Mouse (Mus musculus): ENCODE results near the gene Zyg11a. TPM values are rescaled to one million over a fixed set of nuclear protein-coding genes. Genes with fewer than 3 reads are reported as not detected.
"Not testable (repeated sequence)": the region's sequence is repeated elsewhere in the genome, so short reads cannot be mapped to it uniquely, and the experiment has no call there.

Zyg11a gene
- polyA plus RNA-seq, 1 experiment from 2014 or later, result not detected

DNA sequence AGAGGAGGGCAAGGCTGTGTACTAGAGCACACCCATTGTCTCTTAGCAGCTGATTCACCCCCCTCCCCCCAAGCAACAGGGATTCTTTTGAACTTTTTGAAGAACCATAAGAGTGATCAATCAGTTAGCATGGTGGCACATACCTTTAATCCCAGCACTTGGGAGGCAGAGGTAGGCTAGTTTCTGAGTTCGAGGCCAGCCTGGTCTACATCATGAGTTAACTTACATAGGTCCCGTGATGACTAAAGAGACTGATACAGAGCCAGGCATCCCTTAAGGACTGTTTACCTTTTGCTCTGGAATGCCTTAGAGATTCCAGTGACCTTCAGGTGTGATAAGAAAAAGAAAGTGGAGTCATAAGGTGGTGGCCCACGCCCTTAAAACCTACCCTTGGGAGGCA is 54.6 kb downstream of the Zyg11a start:
- Histone ChIP-seq H3K27ac (ENCODE audit: low read depth, low read length) (no peak overlapping the region), H3K4me2 (ENCODE audit: low read depth, low read length) (no peak overlapping the region), H3K4me3 (ENCODE audit: low read depth, low read length) (no peak overlapping the region), H3K4me1 (ENCODE audit: control insufficient read depth, insufficient read depth, low read length) (no peaks in the 10 kb centered on the region), H3K27me3 (ENCODE audit: control insufficient read depth, insufficient read depth, low read length) (no peaks in the 10 kb centered on the region), H3K36me3 (ENCODE audit: control insufficient read depth, insufficient read depth, low read length) (no peaks in the 10 kb centered on the region), H3K9me3 (ENCODE audit: control insufficient read depth, low read length) (no peaks in the 10 kb centered on the region), H3K9ac (replicated peaks; ENCODE audit: low read depth, low read length) (no peak overlapping the region)
- WGBS, result 85% methylated on average over 3 of the region's 3 CpGs
- no peak for ATAC-seq (ENCODE audit: low read depth)

DNA sequence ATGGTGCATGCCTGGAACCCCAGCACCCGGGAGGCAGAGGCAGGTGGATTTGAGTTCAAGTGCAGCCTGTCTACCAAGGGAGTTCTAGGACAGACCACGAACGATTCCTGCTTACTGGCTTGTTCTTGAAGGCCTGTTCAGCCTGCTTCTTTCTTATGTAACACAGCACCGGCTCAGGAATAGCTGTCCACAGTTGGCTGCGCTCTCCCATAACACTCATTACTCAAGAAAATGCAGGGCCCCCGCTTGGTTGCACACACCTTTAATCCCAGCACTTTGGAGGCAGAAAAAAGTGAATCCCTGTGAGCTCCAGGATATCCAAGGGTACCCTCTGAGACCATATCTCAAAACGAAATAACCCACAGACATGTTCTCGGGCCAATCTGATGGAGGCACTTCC is 55.9 kb downstream of the Zyg11a start:
- ATAC-seq (ENCODE audit: low read depth), result no peak

GRCm38 (mm10) chr4:108155141-108155540 is 62.7 kb downstream of the Zyg11a start:
- not testable (repeated sequence) for H3K4me3 ChIP-seq (ENCODE audit: low read depth, low read length); ATAC-seq (ENCODE audit: low read depth); H3K9ac ChIP-seq (replicated peaks; ENCODE audit: low read depth, low read length); H3K36me3 ChIP-seq (ENCODE audit: control insufficient read depth, insufficient read depth, low read length); H3K27me3 ChIP-seq (ENCODE audit: control insufficient read depth, insufficient read depth, low read length); H3K4me2 ChIP-seq (ENCODE audit: low read depth, low read length); H3K9me3 ChIP-seq (ENCODE audit: control insufficient read depth, low read length); H3K27ac ChIP-seq (ENCODE audit: low read depth, low read length); H3K4me1 ChIP-seq (ENCODE audit: control insufficient read depth, insufficient read depth, low read length)
- WGBS, result 78% methylated on average over 1 of the region's 1 CpGs

More for the DNA sequence above, 55.9 kb downstream of the Zyg11a start:
- 95% methylated on average over 8 of the region's 8 CpGs for WGBS
- no peaks in the 10 kb centered on the region for H3K9me3 ChIP-seq (ENCODE audit: control insufficient read depth, low read length)
- H3K9ac ChIP-seq (replicated peaks; ENCODE audit: low read depth, low read length), result no peak overlapping the region
- H3K4me3 ChIP-seq (ENCODE audit: low read depth, low read length), result no peak overlapping the region
- no peaks in the 10 kb centered on the region for H3K4me1 ChIP-seq (ENCODE audit: control insufficient read depth, insufficient read depth, low read length)
- H3K27ac ChIP-seq (ENCODE audit: low read depth, low read length), result no peak overlapping the region
- no peaks in the 10 kb centered on the region for H3K36me3 ChIP-seq (ENCODE audit: control insufficient read depth, insufficient read depth, low read length)
- H3K27me3 ChIP-seq (ENCODE audit: control insufficient read depth, insufficient read depth, low read length), result no peaks in the 10 kb centered on the region
- H3K4me2 ChIP-seq (ENCODE audit: low read depth, low read length), result no peak overlapping the region

DNA sequence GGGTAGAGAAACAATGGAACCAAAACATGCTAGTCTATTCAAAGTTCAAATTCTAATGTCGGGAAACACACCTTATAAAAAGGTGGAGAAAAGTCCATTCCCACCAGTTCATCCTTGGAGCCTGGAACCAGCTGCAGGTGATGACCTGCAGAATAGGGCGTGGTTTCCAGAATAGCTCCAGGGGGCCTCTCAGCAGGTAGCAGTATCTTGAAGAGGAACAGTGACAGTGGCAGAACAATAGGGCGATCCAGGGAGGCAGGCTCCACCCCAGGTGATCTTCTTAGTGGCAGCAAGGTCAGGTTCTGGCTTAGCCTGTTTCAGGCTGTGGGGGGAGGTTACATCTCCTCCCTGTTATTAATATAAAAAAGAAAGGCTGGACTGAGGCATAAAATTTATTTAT is 72.3 kb downstream of the Zyg11a start:
- WGBS, result 45% methylated on average over 3 of the region's 3 CpGs
- not testable (repeated sequence) for H3K4me1 ChIP-seq (ENCODE audit: control insufficient read depth, insufficient read depth, low read length); H3K9ac ChIP-seq (replicated peaks; ENCODE audit: low read depth, low read length); ATAC-seq (ENCODE audit: low read depth); H3K4me2 ChIP-seq (ENCODE audit: low read depth, low read length); H3K27ac ChIP-seq (ENCODE audit: low read depth, low read length); H3K9me3 ChIP-seq (ENCODE audit: control insufficient read depth, low read length); H3K4me3 ChIP-seq (ENCODE audit: low read depth, low read length); H3K27me3 ChIP-seq (ENCODE audit: control insufficient read depth, insufficient read depth, low read length); H3K36me3 ChIP-seq (ENCODE audit: control insufficient read depth, insufficient read depth, low read length)

GRCm38 (mm10) chr4:108144880-108145279 is 73.0 kb downstream of the Zyg11a start, which contains the start of gene Scp2:
TSS of gene Scp2 (minus strand) at chr4:108144998.
- Histone ChIP-seq H3K27me3 (ENCODE audit: control insufficient read depth, insufficient read depth, low read length) (no peaks in the 10 kb centered on the region), H3K4me3 (ENCODE audit: low read depth, low read length) (no peak within 1 kb of the TSS), H3K4me2 (ENCODE audit: low read depth, low read length) (no peak within 1 kb of the TSS), H3K4me1 (ENCODE audit: control insufficient read depth, insufficient read depth, low read length) (no peaks in the 10 kb centered on the region), H3K9ac (replicated peaks; ENCODE audit: low read depth, low read length) (no peak within 1 kb of the TSS), H3K9me3 (ENCODE audit: control insufficient read depth, low read length) (no peaks in the 10 kb centered on the region), H3K36me3 (ENCODE audit: control insufficient read depth, insufficient read depth, low read length) (no peaks in the 10 kb centered on the region), H3K27ac (ENCODE audit: low read depth, low read length) (no peak within 1 kb of the TSS)
- 97% methylated on average over 1 of the region's 1 CpGs for WGBS
- no peak for ATAC-seq (ENCODE audit: low read depth)

DNA sequence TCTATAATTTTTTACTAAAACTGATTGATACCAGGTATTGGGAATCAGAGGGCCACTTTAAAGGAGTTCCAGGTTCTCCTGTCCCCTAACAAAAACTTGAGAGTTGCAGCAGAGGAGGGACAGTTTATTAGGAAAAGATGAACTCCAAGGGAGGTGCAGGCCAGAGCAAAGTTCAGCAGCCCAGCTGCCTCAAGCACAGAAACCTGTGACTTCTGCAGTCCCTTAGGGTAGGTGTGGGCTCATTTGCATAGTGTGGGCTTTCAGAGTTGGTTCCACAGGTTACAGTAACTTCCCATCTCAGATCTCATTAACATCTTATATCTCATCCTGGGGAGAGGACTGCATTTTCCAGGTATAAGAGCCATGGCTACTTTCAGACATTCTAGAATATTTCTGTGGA is 74.1 kb downstream of the Zyg11a start:
- H3K4me3 ChIP-seq (ENCODE audit: low read depth, low read length), result no peak overlapping the region
- H3K27me3 ChIP-seq (ENCODE audit: control insufficient read depth, insufficient read depth, low read length), result no peaks in the 10 kb centered on the region
- H3K9me3 ChIP-seq (ENCODE audit: control insufficient read depth, low read length), result no peaks in the 10 kb centered on the region
- no peak overlapping the region for H3K9ac ChIP-seq (replicated peaks; ENCODE audit: low read depth, low read length)
- H3K27ac ChIP-seq (ENCODE audit: low read depth, low read length), result no peak overlapping the region
- H3K4me1 ChIP-seq (ENCODE audit: control insufficient read depth, insufficient read depth, low read length), result no peaks in the 10 kb centered on the region
- H3K36me3 ChIP-seq (ENCODE audit: control insufficient read depth, insufficient read depth, low read length), result no peaks in the 10 kb centered on the region
- ATAC-seq (ENCODE audit: low read depth), result no peak
- H3K4me2 ChIP-seq (ENCODE audit: low read depth, low read length), result no peak overlapping the region

DNA sequence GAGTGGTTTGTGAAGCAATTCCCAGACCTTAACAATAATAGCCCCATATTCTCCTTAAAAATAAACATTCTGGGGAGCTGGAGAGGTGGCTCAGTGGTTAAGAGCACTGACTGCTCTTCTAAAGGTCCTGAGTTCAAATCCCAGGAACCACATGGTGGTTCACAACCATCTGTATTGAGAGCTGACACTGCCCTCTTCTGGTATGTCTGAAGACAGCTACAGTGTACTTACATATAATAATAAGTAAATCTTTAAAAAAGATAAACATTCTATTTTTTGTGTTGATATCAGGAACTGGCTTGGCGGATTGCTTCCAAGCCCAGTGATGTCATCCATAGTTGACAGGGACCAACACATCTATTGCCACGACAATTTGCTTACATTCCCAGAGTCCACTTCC is 74.7 kb downstream of the Zyg11a start:
- not testable (repeated sequence) for ATAC-seq (ENCODE audit: low read depth); H3K4me3 ChIP-seq (ENCODE audit: low read depth, low read length); H3K27me3 ChIP-seq (ENCODE audit: control insufficient read depth, insufficient read depth, low read length); H3K27ac ChIP-seq (ENCODE audit: low read depth, low read length); H3K36me3 ChIP-seq (ENCODE audit: control insufficient read depth, insufficient read depth, low read length); H3K9ac ChIP-seq (replicated peaks; ENCODE audit: low read depth, low read length); H3K4me2 ChIP-seq (ENCODE audit: low read depth, low read length); H3K9me3 ChIP-seq (ENCODE audit: control insufficient read depth, low read length); H3K4me1 ChIP-seq (ENCODE audit: control insufficient read depth, insufficient read depth, low read length)
- 88% methylated on average over 2 of the region's 2 CpGs for WGBS

DNA sequence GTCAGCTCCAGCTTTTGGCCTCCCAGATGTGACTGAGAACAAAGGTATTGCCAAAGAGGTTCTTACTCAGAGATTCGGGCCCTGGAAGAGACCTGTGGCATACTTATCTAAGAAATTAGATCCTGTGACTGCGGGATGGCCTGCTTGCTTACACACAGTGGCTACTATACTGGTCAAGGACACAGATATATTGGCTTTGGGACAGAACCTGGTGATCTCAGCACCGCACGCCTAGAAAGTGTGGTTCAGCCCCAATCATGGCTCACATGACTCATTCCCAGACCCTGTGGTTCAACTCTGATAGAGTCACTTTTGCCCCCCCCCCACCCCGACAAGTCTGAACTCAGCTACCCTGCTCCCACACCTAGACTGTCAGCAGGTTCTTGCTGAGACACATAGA is 80.9 kb downstream of the Zyg11a start:
- Histone ChIP-seq H3K27me3 (ENCODE audit: control insufficient read depth, insufficient read depth, low read length) (no peaks in the 10 kb centered on the region), H3K27ac (ENCODE audit: low read depth, low read length) (no peak overlapping the region), H3K4me1 (ENCODE audit: control insufficient read depth, insufficient read depth, low read length) (no peaks in the 10 kb centered on the region), H3K9me3 (ENCODE audit: control insufficient read depth, low read length) (no peaks in the 10 kb centered on the region), H3K9ac (replicated peaks; ENCODE audit: low read depth, low read length) (no peak overlapping the region), H3K36me3 (ENCODE audit: control insufficient read depth, insufficient read depth, low read length) (no peaks in the 10 kb centered on the region), H3K4me2 (ENCODE audit: low read depth, low read length) (no peak overlapping the region), H3K4me3 (ENCODE audit: low read depth, low read length) (no peak overlapping the region)
- WGBS, result 88% methylated on average over 5 of the region's 5 CpGs
- no peak for ATAC-seq (ENCODE audit: low read depth)
